Mouse (Mus musculus) cerebellum, adult 11 months (tissue): ENCODE data around the gene Rhou.
"Not testable (repeated sequence)": the region's sequence is repeated elsewhere in the genome, so short reads cannot be mapped to it uniquely, and the experiment has no call there.

Experiments used
- DNase-seq: peaks from one replicate; pipeline ENCODE4 v3.0.0; 2022

The Rhou gene

DNA sequence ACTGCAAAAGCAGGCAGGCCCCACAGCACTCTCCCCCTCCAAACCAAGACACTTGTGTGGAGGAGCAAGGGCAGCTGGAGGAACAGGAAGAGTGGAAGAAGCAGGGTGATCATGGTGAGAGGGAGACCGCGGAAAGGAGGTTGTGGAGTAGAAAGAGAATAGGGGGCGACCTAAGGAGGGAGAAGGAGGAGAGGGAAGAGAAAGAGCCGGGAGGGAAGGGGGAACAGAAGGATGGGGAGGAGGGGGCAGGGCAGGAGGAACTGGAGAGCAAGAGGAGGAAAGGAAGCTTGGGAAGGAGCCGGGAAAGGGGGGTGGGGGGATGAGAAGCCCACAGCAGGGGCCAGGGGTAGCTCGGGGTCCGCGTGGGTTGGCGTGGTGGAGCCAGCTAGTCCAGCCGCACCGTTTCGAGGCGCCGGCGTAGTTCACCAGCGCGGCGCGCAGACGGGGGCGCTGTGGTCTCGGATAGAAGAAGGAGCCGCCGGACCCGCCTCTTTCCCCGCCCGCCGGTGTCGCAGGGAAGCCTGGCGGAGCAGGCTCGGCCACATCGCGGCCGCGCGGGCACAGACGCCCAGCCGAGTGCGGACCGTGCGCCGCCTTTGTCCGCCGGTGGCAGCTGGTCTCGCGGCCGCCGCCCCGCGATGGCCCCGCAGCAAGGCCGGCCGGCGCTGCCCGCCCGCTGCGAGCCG is at the start of gene Rhou:
TSS of gene Rhou (plus strand) at position 622 of the 686 bp plus-strand sequence.
- DNase-seq = peak; percentile 92

GRCm38 (mm10) chr8:123612652-123613051 is 41.1 kb upstream of the Rhou start:
- DNase-seq = not testable (repeated sequence)

GRCm38 (mm10) chr8:123623523-123623922 is 30.2 kb upstream of the Rhou start:
- DNase-seq = not testable (repeated sequence)

DNA sequence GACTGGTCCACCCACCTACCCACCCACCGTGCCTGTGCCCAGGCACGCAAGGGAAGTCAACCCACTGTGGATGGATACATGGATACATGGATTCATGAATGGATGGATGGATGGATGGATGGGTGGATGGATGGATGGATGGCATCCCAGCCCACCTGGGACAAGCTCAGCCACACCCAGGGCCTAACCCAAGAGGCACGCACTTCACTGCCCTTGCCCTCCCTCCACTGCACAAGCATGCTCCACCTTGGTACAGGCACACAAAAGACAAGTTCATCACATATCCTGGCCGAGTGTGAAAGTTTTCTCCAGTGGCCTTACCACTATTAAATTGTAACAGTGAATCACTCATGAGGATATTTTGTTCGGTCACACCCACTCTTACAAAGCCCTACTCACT is 29.5 kb upstream of the Rhou start:
- DNase-seq = no peak

DNA sequence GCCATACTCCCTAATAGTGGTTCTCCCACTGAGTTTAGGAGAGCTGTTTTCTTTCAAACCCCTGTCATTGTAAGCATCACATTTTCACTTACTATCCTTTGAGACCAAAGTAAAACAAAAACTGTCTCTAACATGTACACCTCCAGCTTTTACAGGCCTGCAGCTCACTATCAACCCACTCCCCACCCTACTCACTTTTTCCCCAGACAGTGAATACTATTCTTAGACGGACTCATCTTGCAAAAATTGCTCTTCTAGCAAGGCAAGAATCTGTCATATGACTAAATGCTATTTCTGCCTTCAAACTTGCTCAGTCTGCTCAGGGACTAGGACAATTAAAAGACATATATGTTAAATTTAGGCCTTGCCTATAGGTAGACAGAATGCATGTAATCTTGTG is 29.0 kb upstream of the Rhou start:
- DNase-seq = no peak

GRCm38 (mm10) chr8:123625717-123626116 is 28.0 kb upstream of the Rhou start:
- DNase-seq = no peak

- DNase-seq = no peak
These were observed 26.1 kb upstream of the Rhou start for GRCm38 (mm10) chr8:123627410-123628147.

- peak; percentile 43 for DNase-seq
These were observed 25.3 kb upstream of the Rhou start for GRCm38 (mm10) chr8:123628253-123628967.

GRCm38 (mm10) chr8:123628968-123629755 is 24.6 kb upstream of the Rhou start:
- DNase-seq = peak; percentile 62

DNA sequence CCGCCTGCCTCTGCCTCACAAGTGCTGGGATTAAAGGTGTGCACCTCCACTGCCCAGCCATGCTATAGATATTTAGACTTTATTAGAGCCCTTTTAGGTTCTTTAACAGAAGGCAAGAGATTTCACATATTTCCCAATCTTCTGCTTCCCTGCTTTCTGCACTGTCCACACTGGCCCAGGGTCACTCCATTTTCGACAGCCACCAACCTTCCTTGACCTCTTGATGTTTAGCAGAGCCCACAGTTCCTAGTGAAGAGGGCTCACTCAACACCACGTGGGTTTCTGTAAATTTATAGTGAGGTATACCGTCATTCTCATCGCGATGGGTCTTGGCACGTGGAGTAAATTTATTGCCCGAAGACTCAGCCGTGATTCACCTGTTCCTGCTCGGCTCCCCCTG is 23.7 kb upstream of the Rhou start:
- no peak for DNase-seq

- no peak for DNase-seq
These were observed 22.9 kb upstream of the Rhou start for GRCm38 (mm10) chr8:123630841-123631251.

GRCm38 (mm10) chr8:123631746-123632145 is 22.0 kb upstream of the Rhou start:
- DNase-seq = not testable (repeated sequence)

DNA sequence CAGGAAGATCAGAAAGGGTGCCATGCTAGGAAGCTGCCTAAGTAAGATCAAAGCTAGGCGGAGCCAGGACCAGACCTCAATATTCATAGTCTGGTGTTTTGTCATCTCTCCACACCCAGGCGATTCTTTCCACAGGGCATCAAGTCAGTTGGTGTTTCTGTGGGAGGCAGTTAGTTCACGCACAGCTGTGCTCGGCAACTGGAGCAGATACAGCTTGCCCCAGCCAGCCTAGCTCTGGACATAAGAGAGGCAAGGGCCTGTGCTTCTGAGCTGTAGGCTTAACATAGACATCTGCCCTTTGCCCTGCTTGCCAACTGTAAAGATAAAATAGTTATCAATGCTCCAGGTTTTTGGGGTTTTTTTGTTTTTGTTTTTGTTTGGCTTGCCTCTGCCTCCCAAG is 21.5 kb upstream of the Rhou start:
- DNase-seq = no peak

DNA sequence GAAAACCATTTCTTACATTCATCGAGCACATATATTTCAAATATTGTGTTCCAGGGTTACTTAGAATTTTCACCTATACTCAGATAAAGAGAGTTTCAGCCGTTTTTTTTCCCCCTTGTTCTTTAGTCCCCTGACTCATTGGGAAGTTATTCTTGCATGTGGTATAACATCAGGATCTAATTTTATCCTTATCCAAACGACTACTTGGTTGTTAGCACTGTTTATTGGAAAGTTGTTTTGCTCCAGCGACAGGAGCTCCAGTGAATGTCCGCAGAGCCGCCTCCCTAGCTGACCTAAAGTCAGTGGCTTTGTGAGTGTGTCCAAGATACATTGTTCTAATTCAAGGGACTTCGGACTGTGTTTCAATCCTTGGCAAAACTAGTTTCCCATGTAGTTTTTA is 19.9 kb upstream of the Rhou start:
- DNase-seq = no peak

GRCm38 (mm10) chr8:123634395-123635131 is 19.2 kb upstream of the Rhou start:
- no peak for DNase-seq

- no peak for DNase-seq
These were observed 18.1 kb upstream of the Rhou start for GRCm38 (mm10) chr8:123635671-123636070.

DNA sequence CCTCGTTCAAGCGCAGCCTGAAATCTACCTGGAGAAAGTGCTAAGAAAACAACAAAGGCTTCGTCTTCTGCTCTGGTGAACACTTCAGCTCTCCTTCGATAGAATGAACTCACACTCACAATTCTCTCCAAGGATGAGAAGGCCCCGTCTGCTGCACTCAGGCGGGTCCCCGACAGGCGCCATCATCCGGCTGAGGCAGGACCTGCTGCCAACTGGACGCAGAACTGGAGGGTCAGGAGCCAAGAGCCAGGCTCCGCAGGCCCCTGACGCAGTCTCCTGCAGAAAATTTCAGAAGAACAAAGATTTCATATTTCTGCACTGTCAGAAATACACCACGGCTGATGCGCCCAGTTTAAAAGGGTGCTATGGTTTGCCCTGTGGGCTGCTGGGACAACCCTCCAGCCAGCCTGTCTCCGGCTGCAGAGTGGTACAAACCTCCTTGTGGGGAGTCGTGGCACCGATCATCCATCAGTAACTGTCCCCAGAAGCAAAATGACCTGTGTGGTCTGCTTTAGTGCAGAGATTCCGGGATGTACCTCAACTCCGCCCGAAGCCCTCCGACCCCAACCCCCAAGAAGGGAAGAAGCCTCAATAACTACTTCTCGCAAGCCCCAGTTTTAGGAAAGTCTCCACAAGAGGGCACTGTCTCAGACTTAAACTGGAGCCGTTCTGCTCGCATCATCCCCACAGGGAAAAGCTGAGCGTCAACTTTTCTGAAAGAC is 10.2 kb upstream of the Rhou start:
- peak; percentile 38 for DNase-seq

DNA sequence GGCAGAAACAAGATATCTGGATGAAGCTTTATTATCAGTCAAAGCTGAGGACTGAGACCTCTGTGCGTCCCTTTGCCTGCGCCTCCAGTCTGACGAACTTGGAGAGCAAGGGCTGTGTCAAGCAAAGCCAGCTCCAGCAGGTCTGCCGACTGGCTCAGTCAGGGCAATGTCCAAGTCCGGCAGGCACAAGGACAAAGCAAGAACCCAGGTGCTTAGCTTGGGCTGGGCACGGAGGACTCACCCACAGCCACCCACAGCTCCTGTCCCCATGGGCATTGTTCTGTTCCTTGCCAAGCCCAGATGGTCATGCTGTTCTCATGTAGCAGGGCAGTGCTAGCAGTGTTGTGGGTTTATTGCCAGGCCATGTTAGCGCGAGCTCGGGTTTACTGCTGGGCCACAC is 8.5 kb upstream of the Rhou start:
- no peak for DNase-seq

- no peak for DNase-seq
These were observed 5.2 kb upstream of the Rhou start for GRCm38 (mm10) chr8:123648245-123649170.

DNA sequence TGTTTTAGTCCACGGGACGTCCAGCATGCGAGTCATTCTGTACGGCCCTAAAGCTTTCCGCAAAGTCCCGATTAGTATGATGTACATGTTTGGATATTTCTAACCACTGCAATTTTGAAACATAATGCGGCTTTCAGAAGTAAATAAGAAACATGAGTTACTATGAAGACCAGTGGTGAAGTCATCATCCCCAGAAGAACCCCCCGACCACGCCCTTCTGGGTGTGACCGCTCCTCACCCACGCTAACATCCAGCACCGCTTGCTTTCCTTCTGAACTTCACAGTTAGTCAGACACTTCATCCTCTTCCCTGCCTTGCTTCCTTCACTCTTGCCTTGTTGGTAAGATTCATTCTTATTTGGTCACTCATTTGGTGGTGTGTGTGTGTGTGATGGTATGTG is 4.2 kb upstream of the Rhou start:
- no peak for DNase-seq
